Mouse (Mus musculus) hindbrain, embryonic 16.5 days (tissue): Measurements from ENCODE around the gene Git2. TPM values are rescaled to one million over a fixed set of nuclear protein-coding genes. Genes with fewer than 3 reads are reported as not detected.

Experiments used
- ATAC-seq: fragments of 200-750 bp; cut with Nextera tagmentation; 2 replicates; pipeline ENCODE4 v1.8.0; 2017; ENCODE audit warnings: moderate TSS enrichment, moderate library complexity
- H3K27ac ChIP-seq: fragments of 300-500 bp; sonication (generic); 2 replicates; pipeline ENCODE4 v1.5.1; 2014; ENCODE audit warnings: low read depth, mild to moderate bottlenecking, control low read depth, low read length, moderate library complexity
- H3K27me3 ChIP-seq: fragments of 300-500 bp; sonication (generic); replicated peaks from 2 replicates; pipeline ENCODE4 v1.6.1; 2014; ENCODE audit warnings: low read length; ENCODE audit not compliant: control insufficient read depth, insufficient read depth
- H3K36me3 ChIP-seq: fragments of 300-500 bp; sonication (generic); 2 replicates; pipeline ENCODE4 v1.6.1; 2014; ENCODE audit warnings: mild to moderate bottlenecking, low read length, moderate library complexity, mixed read lengths; ENCODE audit not compliant: control insufficient read depth, insufficient read depth
- H3K4me1 ChIP-seq: fragments of 300-500 bp; sonication (generic); 2 replicates; pipeline ENCODE4 v1.6.1; 2014; ENCODE audit warnings: low read depth, low read length; ENCODE audit not compliant: control insufficient read depth, insufficient read depth
- H3K4me2 ChIP-seq: fragments of 300-500 bp; sonication (generic); 2 replicates; pipeline ENCODE4 v1.6.1; 2014; ENCODE audit warnings: mild to moderate bottlenecking, low read length, control low read depth, moderate library complexity
- H3K4me3 ChIP-seq: fragments of 300-500 bp; sonication (generic); 2 replicates; pipeline ENCODE4 v1.5.1; 2014; ENCODE audit warnings: mild to moderate bottlenecking, low read length, control low read depth, moderate library complexity
- H3K9ac ChIP-seq: fragments of 300-500 bp; sonication (generic); 2 replicates; pipeline ENCODE4 v1.6.1; 2014; ENCODE audit warnings: low read depth, mild to moderate bottlenecking, control low read depth, low read length, moderate library complexity
- H3K9me3 ChIP-seq: fragments of 300-500 bp; sonication (generic); 2 replicates; pipeline ENCODE4 v1.6.1; 2014; ENCODE audit warnings: mild to moderate bottlenecking, low read length, moderate library complexity; ENCODE audit not compliant: control insufficient read depth
- WGBS: fragments of 180-500 bp; shearing (Covaris S2); extraction: QIAGEN DNeasy Blood & Tissue Kit; methylation state at CpG from one replicate; pipeline ENCODE4 v1.1.7; 2014; 5-methylcytosine and 5-hydroxymethylcytosine counted together
- polyA plus RNA-seq: library from polyadenylated mRNA; unstranded; fragments of >200 nt; fragmentation: Nextera tagmentation; extraction: Ambion mirVana; gene quantifications from 2 replicates; pipeline ENCODE4 v1.2.1, GENCODE M21; 2015

The Git2 gene
- polyA plus RNA-seq, 1 experiment from 2014 or later: 40.6 TPM

DNA sequence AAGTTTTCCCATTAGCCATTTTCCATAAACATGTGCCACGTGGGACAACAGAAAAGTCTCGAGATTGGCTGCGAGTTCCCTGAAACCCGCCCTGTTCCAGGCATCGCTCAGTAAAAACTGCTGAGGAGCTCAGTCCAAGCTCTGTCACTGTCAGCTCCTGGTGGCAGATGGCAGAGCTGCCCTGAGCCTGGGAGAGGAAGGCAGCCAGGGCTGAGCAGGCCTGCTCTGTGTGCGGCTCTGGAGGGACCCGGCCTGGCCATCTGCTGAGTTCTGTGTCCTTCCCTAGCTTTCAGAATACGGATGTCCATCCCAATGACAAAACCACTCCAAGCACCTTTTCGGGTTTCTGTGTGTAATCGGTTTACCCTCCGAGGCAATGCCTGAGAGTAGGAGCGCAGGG lies 21.9 kb downstream of the Git2 start:
- Histone ChIP-seq H3K27me3 (no peaks in the 10 kb centered on the region), H3K9me3 (no peaks in the 10 kb centered on the region), H3K4me2 (no peak overlapping the region), H3K9ac (no peak overlapping the region), H3K4me3 (no peak overlapping the region), H3K4me1 (no peaks in the 10 kb centered on the region), H3K36me3 (peaks cover 32% of the 10 kb centered on the region), H3K27ac (peak overlapping the region; percentile 53)
- 74% methylated on average over 12 of the region's 12 CpGs for WGBS
- ATAC-seq: peak; percentile 85

DNA sequence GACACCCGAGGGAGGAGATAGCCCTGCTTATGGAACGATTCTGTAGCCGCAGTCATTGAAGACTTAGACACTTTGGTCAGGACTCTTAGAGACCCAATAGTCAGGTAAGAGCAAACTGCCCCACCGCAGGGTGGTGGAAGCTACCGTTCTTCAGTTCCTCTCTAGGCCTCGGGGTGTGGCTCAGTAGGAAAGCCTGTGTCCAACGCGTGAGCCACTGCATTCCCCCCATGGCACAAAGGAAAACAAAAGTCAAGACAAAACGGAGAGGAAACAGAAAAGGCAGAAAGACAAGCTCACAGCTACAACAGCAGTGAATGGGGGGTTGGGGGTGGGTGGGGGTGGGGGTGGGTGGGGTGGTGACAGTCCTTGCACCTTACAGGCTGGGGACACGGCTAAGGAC lies 22.9 kb downstream of the Git2 start:
- H3K9ac ChIP-seq: no peak overlapping the region
- no peak overlapping the region for H3K4me3 ChIP-seq
- no peak overlapping the region for H3K4me2 ChIP-seq
- no peaks in the 10 kb centered on the region for H3K9me3 ChIP-seq
- no peaks in the 10 kb centered on the region for H3K27me3 ChIP-seq
- H3K27ac ChIP-seq: no peak overlapping the region
- H3K36me3 ChIP-seq: peaks cover 35% of the 10 kb centered on the region
- ATAC-seq: no peak
- WGBS: 88% methylated on average over 10 of the region's 10 CpGs
- H3K4me1 ChIP-seq: no peaks in the 10 kb centered on the region

DNA sequence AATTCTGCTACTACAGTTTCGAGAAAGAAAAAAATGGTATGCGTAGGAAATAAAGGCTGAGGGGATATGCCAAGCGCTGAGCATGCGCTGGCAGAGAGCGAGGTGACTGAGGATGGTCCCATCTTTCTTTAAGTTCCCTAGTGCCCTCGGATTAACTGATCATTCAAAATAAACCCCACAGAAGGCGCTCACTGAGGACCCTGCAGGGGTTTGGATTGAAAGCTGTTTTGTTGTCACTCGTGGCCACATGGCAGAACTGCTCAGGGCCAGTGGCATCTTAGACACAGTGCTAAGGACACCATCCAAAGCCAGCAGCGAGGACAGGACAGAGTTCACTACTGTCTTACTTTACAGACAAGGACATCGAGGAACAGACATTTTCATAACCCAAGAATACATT lies 25.0 kb downstream of the Git2 start:
- no peak overlapping the region for H3K9ac ChIP-seq
- H3K4me1 ChIP-seq: no peaks in the 10 kb centered on the region
- no peak overlapping the region for H3K4me2 ChIP-seq
- ATAC-seq: no peak
- H3K27ac ChIP-seq: no peak overlapping the region
- no peak overlapping the region for H3K4me3 ChIP-seq
- H3K36me3 ChIP-seq: peaks cover 33% of the 10 kb centered on the region
- no peaks in the 10 kb centered on the region for H3K9me3 ChIP-seq
- H3K27me3 ChIP-seq: no peaks in the 10 kb centered on the region
- 88% methylated on average over 10 of the region's 10 CpGs for WGBS

DNA sequence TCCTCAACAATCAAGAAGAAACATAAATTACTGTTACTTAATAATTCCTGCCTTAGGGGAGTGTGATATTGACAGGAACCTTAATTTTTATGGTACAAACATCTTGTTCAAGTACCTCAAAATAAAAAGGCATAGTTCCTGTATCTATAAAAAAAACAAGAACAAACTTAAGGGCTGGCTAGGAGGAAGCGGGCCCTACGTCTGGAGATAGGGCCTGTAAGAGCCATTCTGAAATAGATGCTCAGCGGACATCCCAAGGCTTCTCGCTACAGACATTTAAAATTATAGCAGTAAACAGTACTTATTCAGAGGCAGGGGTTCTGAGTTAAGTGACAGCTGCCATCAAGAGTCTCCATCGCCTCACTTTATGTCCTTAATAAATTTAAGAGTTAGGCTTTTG lies 27.8 kb downstream of the Git2 start:
- H3K36me3 ChIP-seq: peaks cover 48% of the 10 kb centered on the region
- no peaks in the 10 kb centered on the region for H3K27me3 ChIP-seq
- WGBS: 96% methylated on average over 5 of the region's 5 CpGs
- no peak overlapping the region for H3K27ac ChIP-seq
- H3K4me3 ChIP-seq: no peak overlapping the region
- no peak overlapping the region for H3K9ac ChIP-seq
- H3K4me1 ChIP-seq: no peaks in the 10 kb centered on the region
- no peak for ATAC-seq
- no peaks in the 10 kb centered on the region for H3K9me3 ChIP-seq
- H3K4me2 ChIP-seq: no peak overlapping the region

DNA sequence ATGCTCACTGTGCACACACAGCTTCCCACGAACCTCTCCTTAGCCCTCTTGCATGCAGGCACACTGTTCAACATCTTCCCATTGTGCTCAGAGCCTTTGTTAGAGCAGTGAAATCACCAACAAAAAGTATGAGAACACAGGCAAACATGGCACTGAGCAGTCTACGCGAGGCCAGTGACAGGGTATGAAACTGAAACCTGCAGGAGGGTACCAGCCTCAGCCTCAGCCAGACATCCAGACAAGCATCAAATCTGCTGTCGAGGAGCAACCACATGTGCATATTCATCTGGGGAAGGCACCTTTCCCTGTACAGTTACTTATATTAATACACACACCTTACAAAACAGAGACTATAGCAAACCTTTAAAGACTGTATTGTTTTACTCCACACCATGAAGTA lies 28.4 kb downstream of the Git2 start:
- H3K4me1 ChIP-seq: no peaks in the 10 kb centered on the region
- no peak overlapping the region for H3K9ac ChIP-seq
- H3K27ac ChIP-seq: no peak overlapping the region
- H3K4me2 ChIP-seq: no peak overlapping the region
- peaks cover 47% of the 10 kb centered on the region for H3K36me3 ChIP-seq
- no peaks in the 10 kb centered on the region for H3K9me3 ChIP-seq
- H3K27me3 ChIP-seq: no peaks in the 10 kb centered on the region
- H3K4me3 ChIP-seq: no peak overlapping the region
- ATAC-seq: no peak
- 83% methylated on average over 4 of the region's 4 CpGs for WGBS

DNA sequence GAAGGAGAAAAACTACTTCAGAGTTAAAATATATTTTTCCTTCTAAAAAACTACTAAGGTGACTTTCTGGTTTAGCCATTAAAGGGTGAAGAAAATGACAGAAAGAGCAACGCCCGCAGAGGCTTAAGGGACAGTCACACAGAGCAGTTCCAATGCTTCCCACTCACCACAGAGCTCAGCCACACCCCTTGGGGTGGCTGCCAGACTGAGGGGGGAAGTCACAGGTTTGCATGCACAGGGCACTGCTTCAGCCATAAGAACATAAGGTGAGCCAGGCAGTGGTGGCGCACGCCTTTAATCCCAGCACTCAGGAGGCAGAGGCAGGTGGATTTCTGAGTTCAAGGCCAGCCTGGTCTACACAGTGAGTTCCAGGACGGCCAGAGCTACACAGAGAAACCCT lies 29.7 kb downstream of the Git2 start:
- H3K4me3 ChIP-seq: no peak overlapping the region
- 88% methylated on average over 5 of the region's 5 CpGs for WGBS
- no peak for ATAC-seq
- no peaks in the 10 kb centered on the region for H3K4me1 ChIP-seq
- H3K27ac ChIP-seq: no peak overlapping the region
- peaks cover 43% of the 10 kb centered on the region for H3K36me3 ChIP-seq
- no peaks in the 10 kb centered on the region for H3K9me3 ChIP-seq
- no peak overlapping the region for H3K9ac ChIP-seq
- no peaks in the 10 kb centered on the region for H3K27me3 ChIP-seq
- H3K4me2 ChIP-seq: no peak overlapping the region

DNA sequence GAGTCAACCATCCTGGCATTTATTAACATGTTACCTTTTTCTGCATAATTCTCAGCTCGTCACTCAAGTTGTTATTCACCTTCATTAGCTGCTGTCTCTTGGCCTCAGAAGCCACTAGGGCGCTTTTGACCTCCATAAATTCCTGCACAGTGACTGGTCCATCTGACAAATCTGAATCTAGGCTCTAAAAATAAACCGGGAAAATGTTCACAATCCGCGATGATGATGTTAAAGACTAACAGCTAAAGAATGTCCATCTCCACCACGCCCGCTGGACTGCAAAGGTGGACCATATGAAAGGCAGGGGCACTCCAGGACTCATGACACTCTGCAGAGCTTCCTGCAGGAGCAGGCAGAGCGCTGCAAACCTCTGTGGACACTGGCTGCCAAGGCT lies 31.6 kb downstream of the Git2 start:
- Histone ChIP-seq H3K4me3 (no peak overlapping the region), H3K27me3 (no peaks in the 10 kb centered on the region), H3K4me1 (no peaks in the 10 kb centered on the region), H3K4me2 (no peak overlapping the region), H3K9me3 (no peaks in the 10 kb centered on the region), H3K9ac (no peak overlapping the region; the same call in 1 of the 2 replicates), H3K27ac (no peak overlapping the region), H3K36me3 (peaks cover 50% of the 10 kb centered on the region)
- WGBS: 96% methylated on average over 8 of the region's 8 CpGs
- no peak for ATAC-seq

DNA sequence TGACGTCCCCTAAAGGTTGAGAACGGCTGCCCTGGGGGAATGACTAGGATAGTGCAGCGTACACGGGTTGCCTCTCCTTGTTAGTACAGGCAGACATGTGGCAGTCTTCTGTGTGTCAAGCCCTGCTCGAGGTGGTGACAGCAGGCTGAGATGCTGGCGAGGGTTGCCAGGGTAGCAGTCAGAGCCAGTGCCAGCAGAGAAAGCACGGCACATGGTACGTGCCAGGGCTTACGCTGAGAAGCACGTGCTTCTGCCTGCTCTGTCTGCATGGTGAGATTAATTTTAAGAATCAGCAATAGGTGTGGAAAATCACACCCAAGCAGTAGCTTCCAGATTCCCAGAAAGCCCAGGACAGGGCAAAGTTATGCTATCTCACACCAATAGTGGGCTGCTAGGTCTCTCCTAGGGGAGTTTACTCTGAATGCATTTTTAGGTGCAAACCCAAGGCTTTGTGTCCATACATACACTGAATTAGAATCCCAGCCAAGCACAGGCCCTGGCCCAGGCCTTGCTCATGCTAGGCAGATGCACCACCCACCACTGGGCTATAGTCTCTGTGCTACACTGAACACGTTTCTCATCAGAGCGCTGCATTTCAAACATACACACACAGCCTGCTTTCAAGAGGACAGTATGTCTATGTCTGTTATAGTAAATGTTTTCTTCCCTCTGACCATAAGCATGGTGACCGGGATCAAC lies 32.2 kb downstream of the Git2 start:
- ATAC-seq: peak; percentile 58
- Histone ChIP-seq H3K4me2 (no peak overlapping the region), H3K27ac (0 out of 2 replicates have a peak overlapping the region, but pooled peaks have one; percentile 24)

DNA sequence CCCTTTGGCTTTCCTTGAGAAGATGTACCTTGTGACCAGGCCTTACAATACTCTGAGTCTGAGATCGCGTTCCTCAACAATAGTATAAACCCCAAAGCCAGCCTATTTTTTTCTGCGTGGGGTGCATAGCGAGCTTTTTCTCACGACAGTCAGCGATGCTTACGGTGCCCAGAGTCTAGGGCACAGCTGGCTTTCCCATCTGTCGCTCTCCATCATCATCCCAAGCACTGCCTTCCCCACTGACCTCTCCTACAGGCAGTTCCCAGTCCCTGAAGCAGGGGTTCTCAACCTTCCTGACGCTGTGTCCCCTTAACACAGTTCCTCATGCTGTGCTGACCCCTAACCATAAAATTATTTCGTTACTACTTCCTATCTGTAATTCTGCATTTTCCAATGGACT lies 32.7 kb downstream of the Git2 start:
- no peak for ATAC-seq
- Histone ChIP-seq H3K9me3 (no peaks in the 10 kb centered on the region), H3K27ac (no peak overlapping the region), H3K4me2 (no peak overlapping the region), H3K4me3 (no peak overlapping the region), H3K27me3 (no peaks in the 10 kb centered on the region), H3K36me3 (peaks cover 56% of the 10 kb centered on the region), H3K9ac (no peak overlapping the region), H3K4me1 (no peaks in the 10 kb centered on the region)
- WGBS: 82% methylated on average over 10 of the region's 10 CpGs

More for the DNA sequence above, 32.2 kb downstream of the Git2 start:
- Histone ChIP-seq H3K9me3 (no peaks in the 10 kb centered on the region), H3K4me3 (no peak overlapping the region), H3K36me3 (peaks cover 52% of the 10 kb centered on the region), H3K4me1 (no peaks in the 10 kb centered on the region), H3K27me3 (no peaks in the 10 kb centered on the region), H3K9ac (no peak overlapping the region)
- WGBS: 70% methylated on average over 13 of the region's 13 CpGs
